Mouse (Mus musculus): ENCODE results near the gene Cby3. TPM values are rescaled to one million over a fixed set of nuclear protein-coding genes. Genes with fewer than 3 reads are reported as not detected.
A peak's percentile ranks its signal among the peaks of the same experiment; 100 is the strongest.

Cby3 gene
- polyA plus RNA-seq, 1 experiment, result not detected

DNA sequence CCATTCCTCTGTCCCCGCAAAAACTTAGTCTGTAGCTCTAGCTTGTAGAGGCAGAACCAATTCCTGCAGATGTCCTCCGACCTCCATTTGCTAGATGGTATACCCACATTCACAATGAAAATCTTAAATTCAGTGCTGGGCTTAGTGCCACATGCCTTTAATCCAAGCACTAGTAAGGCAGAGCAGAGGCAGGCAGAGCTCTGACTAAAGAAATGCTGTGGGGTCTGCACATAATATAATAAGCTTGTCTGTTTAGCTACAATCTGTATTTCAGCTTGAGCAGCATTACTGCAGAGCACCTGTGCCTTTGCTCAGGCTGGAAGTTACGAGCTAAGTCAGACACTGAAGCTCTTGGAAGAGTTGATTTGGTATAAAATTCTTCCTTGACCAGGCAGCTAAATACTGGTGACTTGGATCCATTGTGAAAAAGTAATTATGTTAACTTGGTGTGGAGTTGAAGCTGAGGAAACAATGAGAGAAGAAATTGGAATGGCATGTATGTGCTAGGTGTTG lies 33.0 kb downstream of the Cby3 start:
- H3K27me3 ChIP-seq (replicated peaks), result no peaks in the 10 kb centered on the region
- peaks cover 94% of the 10 kb centered on the region for H3K36me3 ChIP-seq (replicated peaks; ENCODE audit: low read length)
- H3K4me1 ChIP-seq, result peaks cover 22% of the 10 kb centered on the region
- H3K4me3 ChIP-seq (replicated peaks), result no peak overlapping the region
- TF ChIP-seq FLI1 (IDR thresholded peaks at IDR 0.05; ENCODE audit: low read length) (no peak), GATA1 (IDR thresholded peaks at IDR 0.05; ENCODE audit: borderline replicate concordance, low read length) (no peak)
- no peaks in the 10 kb centered on the region for H3K9me3 ChIP-seq

DNA sequence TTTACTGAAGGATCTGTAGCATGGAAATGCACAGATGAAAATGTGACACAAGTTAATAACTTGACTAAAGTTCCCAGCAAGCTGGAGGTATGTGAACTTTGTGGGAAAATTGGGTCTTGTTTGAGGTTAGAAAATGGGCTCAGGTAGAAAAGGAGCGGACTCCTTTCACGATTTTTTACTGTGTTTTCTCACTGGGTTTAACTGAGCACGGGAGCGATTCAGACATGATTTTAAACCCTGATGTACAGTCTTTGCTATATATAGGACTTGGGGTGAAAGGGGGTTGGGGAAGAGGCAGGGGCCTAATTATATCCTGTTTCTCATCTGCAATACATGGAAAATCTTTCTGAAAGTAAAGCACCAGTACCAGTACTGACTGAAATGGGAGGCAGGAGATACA lies 33.4 kb downstream of the Cby3 start:
- Histone ChIP-seq H3K27me3 (replicated peaks) (no peaks in the 10 kb centered on the region), H3K9me3 (no peaks in the 10 kb centered on the region), H3K36me3 (replicated peaks; ENCODE audit: low read length) (peaks cover 92% of the 10 kb centered on the region), H3K4me3 (replicated peaks) (no peak overlapping the region), H3K4me1 (peaks cover 18% of the 10 kb centered on the region)
- TF ChIP-seq GATA1 (IDR thresholded peaks at IDR 0.05; ENCODE audit: borderline replicate concordance, low read length), result no peak
- TF ChIP-seq FLI1 (IDR thresholded peaks at IDR 0.05; ENCODE audit: low read length), result no peak

DNA sequence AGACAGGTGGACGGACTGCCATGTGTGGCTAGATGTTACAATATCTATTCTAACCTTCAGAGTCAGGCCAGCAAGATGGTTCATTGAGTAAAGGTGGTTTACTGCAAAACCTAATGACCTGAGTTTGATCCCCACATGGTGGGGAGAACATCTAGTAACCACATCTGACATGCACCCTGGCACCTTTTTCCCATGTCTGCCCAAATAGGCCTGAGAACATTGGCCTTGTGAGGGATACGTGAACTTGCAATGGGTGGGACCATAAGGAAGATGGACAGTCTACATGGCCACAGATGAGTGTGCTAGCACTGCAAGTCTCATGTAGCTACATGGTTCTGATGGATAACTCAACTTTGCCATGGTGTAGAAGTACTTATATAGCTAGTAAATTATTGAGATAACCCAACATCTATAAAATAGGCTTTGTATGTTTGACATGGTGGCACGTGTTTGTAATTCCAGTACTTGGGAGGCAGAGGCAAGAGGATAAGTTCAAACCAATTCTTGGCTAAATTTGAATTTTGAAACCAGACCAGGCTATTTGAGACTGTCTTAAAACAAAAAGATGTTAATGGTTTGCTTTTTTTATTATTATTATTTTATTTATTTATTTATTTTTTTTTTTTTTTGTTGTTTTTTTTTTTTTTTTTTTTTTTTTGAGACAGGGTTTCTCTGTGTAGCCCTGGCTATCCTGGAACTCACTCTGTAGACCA lies 34.1 kb downstream of the Cby3 start:
- Histone ChIP-seq H3K4me1 (peaks cover 17% of the 10 kb centered on the region), H3K27me3 (replicated peaks) (no peaks in the 10 kb centered on the region), H3K4me3 (replicated peaks) (no peak overlapping the region), H3K36me3 (replicated peaks; ENCODE audit: low read length) (peaks cover 89% of the 10 kb centered on the region), H3K9me3 (no peaks in the 10 kb centered on the region)
- TF ChIP-seq GATA1 (IDR thresholded peaks at IDR 0.05; ENCODE audit: borderline replicate concordance, low read length), result no peak

DNA sequence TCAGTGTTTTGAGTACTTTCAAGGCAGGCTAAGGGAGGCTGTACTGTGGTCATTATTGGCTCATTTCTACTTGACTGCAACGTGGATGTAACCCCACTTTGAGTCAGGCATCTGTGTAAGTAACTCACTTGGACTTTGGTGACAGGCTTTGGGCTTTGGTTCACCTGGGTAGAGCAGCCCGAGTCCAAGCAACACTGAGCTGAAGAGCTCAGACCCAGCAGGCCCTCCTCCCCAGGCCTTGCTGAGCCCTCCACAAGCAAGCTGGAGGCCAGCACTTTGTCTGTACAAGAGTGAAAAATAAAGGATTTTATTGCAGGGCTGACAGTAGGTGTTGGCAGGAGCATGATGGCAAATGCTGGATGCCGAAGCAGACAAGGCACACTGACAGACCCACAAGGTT lies 34.7 kb downstream of the Cby3 start:
- Histone ChIP-seq H3K4me1 (peaks cover 17% of the 10 kb centered on the region), H3K27me3 (replicated peaks) (no peaks in the 10 kb centered on the region), H3K36me3 (replicated peaks; ENCODE audit: low read length) (peaks cover 89% of the 10 kb centered on the region), H3K9me3 (no peaks in the 10 kb centered on the region), H3K4me3 (replicated peaks) (no peak overlapping the region)
- TF ChIP-seq GATA1 (IDR thresholded peaks at IDR 0.05; ENCODE audit: borderline replicate concordance, low read length) (no peak), FLI1 (IDR thresholded peaks at IDR 0.05; ENCODE audit: low read length) (no peak)

DNA sequence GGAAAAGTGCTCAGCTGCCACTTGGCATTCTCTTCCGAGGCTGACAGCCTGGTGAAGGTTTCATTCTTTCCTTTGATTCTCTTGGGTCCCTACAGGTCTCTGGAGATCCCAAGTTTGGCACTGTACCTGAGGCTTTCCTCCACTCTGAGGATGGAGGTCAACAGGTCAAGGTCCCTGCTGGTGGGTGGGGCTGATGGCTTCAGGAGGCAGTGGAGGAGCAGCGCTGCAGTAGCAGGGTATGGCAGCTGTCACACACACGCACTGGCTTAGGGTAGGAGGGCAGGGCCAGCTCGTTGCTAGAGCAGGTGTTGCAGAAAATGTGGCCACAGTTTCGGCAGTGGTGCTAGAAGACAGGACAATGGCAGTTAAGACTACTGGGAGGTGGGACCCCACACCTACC lies 35.4 kb downstream of the Cby3 start:
- no peak for TF ChIP-seq GATA1 (IDR thresholded peaks at IDR 0.05; ENCODE audit: borderline replicate concordance, low read length)
- TF ChIP-seq FLI1 (IDR thresholded peaks at IDR 0.05; ENCODE audit: low read length), result no peak
- Histone ChIP-seq H3K4me3 (replicated peaks) (peak overlapping the region; percentile 9), H3K36me3 (replicated peaks; ENCODE audit: low read length) (peaks cover 88% of the 10 kb centered on the region), H3K27me3 (replicated peaks) (no peaks in the 10 kb centered on the region), H3K9me3 (no peaks in the 10 kb centered on the region), H3K4me1 (peaks cover 17% of the 10 kb centered on the region)

DNA sequence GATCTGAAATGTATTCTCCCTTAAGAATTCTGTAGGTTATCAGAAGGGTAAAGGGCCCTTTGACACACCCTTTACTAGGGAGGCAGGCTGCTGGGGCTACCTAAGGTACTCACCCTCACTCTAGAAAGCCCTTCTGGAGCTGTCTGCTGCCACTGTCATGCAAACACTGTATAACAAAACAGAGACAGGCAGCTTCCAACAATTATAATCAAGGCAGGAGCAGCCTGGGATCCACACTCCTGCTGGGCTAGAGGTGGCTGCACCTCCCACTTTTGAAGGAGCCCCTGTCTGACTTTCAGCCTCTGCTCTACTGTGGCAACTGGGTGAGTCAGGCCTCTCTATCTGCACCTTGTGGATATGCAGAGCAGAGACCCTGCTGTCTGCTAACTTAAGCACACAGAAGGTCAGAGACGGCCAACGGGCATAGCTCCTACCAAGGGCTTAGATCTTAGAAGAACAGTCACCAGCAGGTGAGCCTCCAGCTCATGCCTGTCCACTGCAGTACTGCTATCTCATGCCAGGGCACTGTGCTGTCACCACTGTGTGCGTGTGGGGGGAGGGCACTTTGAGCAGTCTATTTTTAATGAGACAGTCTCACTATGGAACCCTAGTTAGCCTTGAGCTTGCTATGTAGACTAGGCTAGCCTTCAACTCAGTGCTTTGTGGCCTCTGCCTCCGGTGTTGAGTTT lies 37.2 kb downstream of the Cby3 start:
- peak overlapping the region; percentile 2 for H3K4me3 ChIP-seq (replicated peaks)
- TF ChIP-seq FLI1 (IDR thresholded peaks at IDR 0.05; ENCODE audit: low read length), result no peak
- no peak for TF ChIP-seq GATA1 (IDR thresholded peaks at IDR 0.05; ENCODE audit: borderline replicate concordance, low read length)
- peaks cover 17% of the 10 kb centered on the region for H3K4me1 ChIP-seq
- H3K27me3 ChIP-seq (replicated peaks), result no peaks in the 10 kb centered on the region
- peaks cover 80% of the 10 kb centered on the region for H3K36me3 ChIP-seq (replicated peaks; ENCODE audit: low read length)
- no peaks in the 10 kb centered on the region for H3K9me3 ChIP-seq

DNA sequence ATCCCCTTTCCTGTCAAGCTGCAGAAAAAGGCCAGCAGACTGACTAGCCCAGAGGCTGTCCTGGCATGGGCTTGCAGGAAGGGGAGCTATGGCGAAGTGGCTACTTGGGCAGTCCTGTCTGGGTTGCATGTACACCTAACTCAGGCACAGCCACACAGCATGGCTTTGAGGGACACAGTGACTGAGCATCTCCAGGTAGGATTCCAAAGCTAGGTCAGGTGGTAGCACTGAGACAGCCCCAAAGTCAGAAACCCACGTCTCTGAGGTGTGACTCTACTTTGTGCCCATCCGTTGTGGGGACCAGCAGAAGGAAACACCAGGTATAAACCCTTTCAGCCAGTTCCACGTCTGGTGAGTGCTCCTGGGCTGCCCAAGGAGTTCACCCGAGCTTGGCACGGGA lies 39.0 kb downstream of the Cby3 start:
- TF ChIP-seq GATA1 (IDR thresholded peaks at IDR 0.05; ENCODE audit: borderline replicate concordance, low read length) (no peak), FLI1 (IDR thresholded peaks at IDR 0.05; ENCODE audit: low read length) (no peak)
- no peak overlapping the region for H3K4me3 ChIP-seq (replicated peaks)
- no peaks in the 10 kb centered on the region for H3K27me3 ChIP-seq (replicated peaks)
- H3K9me3 ChIP-seq, result no peaks in the 10 kb centered on the region
- peaks cover 80% of the 10 kb centered on the region for H3K36me3 ChIP-seq (replicated peaks; ENCODE audit: low read length)
- H3K4me1 ChIP-seq, result peaks cover 35% of the 10 kb centered on the region

DNA sequence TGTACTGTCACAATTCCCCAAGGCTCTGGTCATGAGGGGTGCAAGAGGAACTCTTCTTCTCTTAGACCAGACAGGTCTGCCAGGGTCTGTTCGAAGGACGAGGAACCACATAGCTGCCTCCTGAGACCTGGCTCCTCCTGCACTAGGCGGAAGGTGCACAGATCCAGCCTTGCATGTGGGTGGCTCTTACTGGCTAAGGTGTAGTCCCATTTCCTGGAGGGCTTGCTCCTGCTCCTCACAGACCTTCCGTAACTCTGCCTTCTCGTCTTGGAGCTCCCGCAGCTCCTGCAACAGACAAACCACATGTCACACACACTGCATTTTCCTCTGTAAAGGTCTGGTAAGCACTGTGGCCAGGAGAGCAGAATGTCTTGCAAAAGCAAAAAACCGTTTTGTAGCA lies 40.5 kb downstream of the Cby3 start:
- H3K4me3 ChIP-seq (replicated peaks), result no peak overlapping the region
- H3K36me3 ChIP-seq (replicated peaks; ENCODE audit: low read length), result peaks cover 79% of the 10 kb centered on the region
- H3K4me1 ChIP-seq, result peaks cover 35% of the 10 kb centered on the region
- TF ChIP-seq FLI1 (IDR thresholded peaks at IDR 0.05; ENCODE audit: low read length) (no peak), GATA1 (IDR thresholded peaks at IDR 0.05; ENCODE audit: borderline replicate concordance, low read length) (no peak)
- H3K27me3 ChIP-seq (replicated peaks), result no peaks in the 10 kb centered on the region
- no peaks in the 10 kb centered on the region for H3K9me3 ChIP-seq

DNA sequence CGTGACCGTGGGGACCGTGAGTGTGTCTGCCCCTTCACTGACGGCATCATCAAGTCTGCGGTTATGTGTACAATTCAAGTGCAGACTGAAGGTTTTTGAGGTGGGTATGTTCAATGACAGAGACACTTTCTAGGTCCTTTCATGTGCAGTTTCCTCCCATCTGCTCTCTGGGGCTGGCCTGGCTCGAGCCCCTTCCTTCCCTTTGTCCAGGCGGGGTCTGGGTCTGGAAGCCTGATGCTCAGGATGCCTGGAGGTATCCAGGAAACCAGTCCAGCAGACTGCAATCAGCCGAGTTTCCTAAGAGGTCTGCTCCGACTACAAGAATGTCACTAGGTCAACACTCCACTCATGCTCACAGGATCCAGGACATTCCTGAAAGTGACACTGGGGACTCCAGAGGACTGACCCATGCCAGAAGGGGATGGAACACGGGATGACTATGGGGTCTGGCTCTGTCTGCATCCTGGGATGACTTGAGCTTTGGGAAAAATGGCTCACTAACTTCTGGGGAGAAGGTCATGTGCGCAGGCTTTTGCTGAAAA lies 42.6 kb downstream of the Cby3 start:
- peaks cover 78% of the 10 kb centered on the region for H3K36me3 ChIP-seq (replicated peaks; ENCODE audit: low read length)
- no peaks in the 10 kb centered on the region for H3K27me3 ChIP-seq (replicated peaks)
- peaks cover 32% of the 10 kb centered on the region for H3K4me1 ChIP-seq
- no peak overlapping the region for H3K4me3 ChIP-seq (replicated peaks)
- no peaks in the 10 kb centered on the region for H3K9me3 ChIP-seq
- no peak for TF ChIP-seq GATA1 (IDR thresholded peaks at IDR 0.05; ENCODE audit: borderline replicate concordance, low read length)
- TF ChIP-seq FLI1 (IDR thresholded peaks at IDR 0.05; ENCODE audit: low read length), result no peak

DNA sequence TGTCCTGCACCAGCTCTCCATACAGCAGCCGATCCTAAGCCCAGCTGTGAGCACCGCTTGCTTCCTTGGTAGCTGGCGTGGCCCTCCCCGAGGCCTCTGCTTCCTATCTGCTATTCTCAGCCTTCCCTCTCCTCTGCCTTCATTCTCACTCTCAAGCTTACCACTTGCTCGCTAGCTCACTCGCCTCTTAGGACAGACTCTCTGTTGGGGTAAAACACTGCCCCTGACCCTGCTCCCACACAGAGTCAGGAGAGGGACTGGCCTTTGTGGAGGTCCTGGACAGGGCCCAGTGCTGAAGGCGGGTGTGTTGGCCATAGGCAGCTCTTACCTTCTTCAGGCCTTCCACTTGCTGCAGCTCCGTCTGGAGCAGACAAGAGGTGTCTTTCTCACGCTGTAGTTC lies 43.1 kb downstream of the Cby3 start:
- H3K36me3 ChIP-seq (replicated peaks; ENCODE audit: low read length), result peaks cover 78% of the 10 kb centered on the region
- no peaks in the 10 kb centered on the region for H3K9me3 ChIP-seq
- peak overlapping the region; percentile 31 for H3K4me3 ChIP-seq (replicated peaks)

More for the DNA sequence above, 43.1 kb downstream of the Cby3 start:
- no peaks in the 10 kb centered on the region for H3K27me3 ChIP-seq (replicated peaks)
- peaks cover 32% of the 10 kb centered on the region for H3K4me1 ChIP-seq
- TF ChIP-seq GATA1 (IDR thresholded peaks at IDR 0.05; ENCODE audit: borderline replicate concordance, low read length), result no peak
- no peak for TF ChIP-seq FLI1 (IDR thresholded peaks at IDR 0.05; ENCODE audit: low read length)
